Mouse (Mus musculus) heart, embryonic 13.5 days (tissue): ENCODE measurements at regions not wholly inside any gene's neighbourhood (a gene's known extent, or its start where the extent isn't known, plus 50 kb on each side); places are given as distances from the start of the nearest gene placed in this dataset.

Experiments used
- ATAC-seq: fragments of 200-750 bp; cut with Nextera tagmentation; 2 replicates; pipeline ENCODE4 v1.8.0; 2017; ENCODE audit warnings: moderate TSS enrichment; ENCODE audit not compliant: insufficient number of reproducible peaks, low FRiP score, low TSS enrichment; ENCODE audit errors: extremely low read depth
- H3K27ac ChIP-seq: fragments of 300-500 bp; sonication (generic); replicated peaks from 2 replicates; pipeline ENCODE4 v1.5.1; 2015; ENCODE audit warnings: moderate library complexity, mild to moderate bottlenecking, inconsistent platforms
- H3K27me3 ChIP-seq: fragments of 300-500 bp; sonication (generic); replicated peaks from 2 replicates; pipeline ENCODE4 v1.6.1; 2015; ENCODE audit warnings: mild to moderate bottlenecking, inconsistent platforms
- H3K36me3 ChIP-seq: fragments of 300-500 bp; sonication (generic); 2 replicates; pipeline ENCODE4 v1.6.1; 2015; ENCODE audit warnings: mild to moderate bottlenecking, inconsistent platforms
- H3K4me1 ChIP-seq: fragments of 300-500 bp; sonication (generic); 2 replicates; pipeline ENCODE4 v1.6.1; 2015; ENCODE audit warnings: inconsistent platforms
- H3K4me2 ChIP-seq: fragments of 300-500 bp; sonication (generic); 2 replicates; pipeline ENCODE4 v1.6.1; 2015; ENCODE audit warnings: inconsistent platforms, mild to moderate bottlenecking, moderate library complexity
- H3K4me3 ChIP-seq: fragments of 300-500 bp; sonication (generic); 2 replicates; pipeline ENCODE4 v1.5.1; 2015; ENCODE audit warnings: moderate library complexity, mild to moderate bottlenecking, inconsistent platforms
- H3K9ac ChIP-seq: fragments of 300-500 bp; sonication (generic); 2 replicates; pipeline ENCODE4 v1.6.1; 2015; ENCODE audit warnings: inconsistent platforms, mild to moderate bottlenecking, moderate library complexity
- H3K9me3 ChIP-seq: fragments of 300-500 bp; sonication (generic); 2 replicates; pipeline ENCODE4 v1.6.1; 2016; ENCODE audit warnings: inconsistent platforms
- WGBS: fragments of 180-500 bp; shearing (Covaris S2); methylation state at CpG from one replicate; pipeline ENCODE4 v1.1.7; 2015; ENCODE audit warnings: mixed read lengths; 5-methylcytosine and 5-hydroxymethylcytosine counted together

DNA sequence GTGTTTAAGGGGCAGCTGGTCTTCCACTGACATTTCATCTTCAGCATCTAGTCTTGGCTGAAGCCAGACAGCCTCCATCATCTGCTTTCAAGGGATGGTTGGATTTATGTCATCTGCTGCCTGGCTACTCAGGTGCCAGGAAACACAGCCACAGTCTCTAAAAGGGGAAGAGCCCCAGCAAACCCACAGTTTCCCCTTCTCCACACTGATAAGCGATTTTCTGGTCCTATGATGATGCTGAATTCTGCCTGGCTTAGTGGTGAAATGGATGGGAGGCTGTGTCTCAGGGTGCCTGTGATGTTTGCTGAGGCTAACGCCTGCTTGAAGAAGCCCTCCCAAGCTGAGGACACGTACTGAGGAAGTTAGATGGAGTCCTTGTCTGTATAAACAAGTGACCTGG is 160.5 kb downstream of the Unc5cl start:
- no peak for ATAC-seq
- peaks cover 5% of the 10 kb centered on the region; the same call in 1 of the 2 replicates for H3K9me3 ChIP-seq
- 65% methylated on average over 3 of the region's 3 CpGs for WGBS
- H3K4me2 ChIP-seq: no peak overlapping the region
- H3K9ac ChIP-seq: no peak overlapping the region
- H3K27ac ChIP-seq: no peak overlapping the region
- no peak overlapping the region for H3K4me3 ChIP-seq
- no peaks in the 10 kb centered on the region for H3K27me3 ChIP-seq
- no peaks in the 10 kb centered on the region for H3K36me3 ChIP-seq
- no peaks in the 10 kb centered on the region for H3K4me1 ChIP-seq

DNA sequence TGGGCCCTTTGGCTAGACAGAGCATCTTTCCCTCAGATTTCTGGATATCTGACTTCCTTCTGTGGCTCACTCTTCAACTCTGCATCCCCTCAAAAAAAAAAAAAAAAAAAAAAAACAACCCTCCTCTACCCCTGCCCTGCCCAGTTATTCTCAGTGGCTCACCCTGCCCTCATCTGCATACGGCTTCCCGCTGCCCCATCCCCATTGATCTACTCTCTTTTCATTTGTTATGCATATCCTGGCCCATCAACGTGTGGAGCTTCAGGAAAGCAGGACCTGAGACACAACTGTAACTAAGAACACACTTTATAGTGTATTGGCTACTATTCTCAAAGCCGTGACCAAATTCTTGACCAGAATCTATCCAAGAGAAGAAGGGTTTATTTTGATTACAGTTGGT is 161.5 kb downstream of the Unc5cl start:
- H3K27me3 ChIP-seq: no peaks in the 10 kb centered on the region
- H3K36me3 ChIP-seq: no peaks in the 10 kb centered on the region
- no peak overlapping the region for H3K9ac ChIP-seq
- WGBS: 36% methylated on average over 4 of the region's 4 CpGs
- H3K27ac ChIP-seq: no peak overlapping the region
- ATAC-seq: no peak
- H3K9me3 ChIP-seq: peaks cover 9% of the 10 kb centered on the region; the same call in 1 of the 2 replicates
- H3K4me1 ChIP-seq: no peaks in the 10 kb centered on the region
- H3K4me2 ChIP-seq: no peak overlapping the region
- no peak overlapping the region for H3K4me3 ChIP-seq

DNA sequence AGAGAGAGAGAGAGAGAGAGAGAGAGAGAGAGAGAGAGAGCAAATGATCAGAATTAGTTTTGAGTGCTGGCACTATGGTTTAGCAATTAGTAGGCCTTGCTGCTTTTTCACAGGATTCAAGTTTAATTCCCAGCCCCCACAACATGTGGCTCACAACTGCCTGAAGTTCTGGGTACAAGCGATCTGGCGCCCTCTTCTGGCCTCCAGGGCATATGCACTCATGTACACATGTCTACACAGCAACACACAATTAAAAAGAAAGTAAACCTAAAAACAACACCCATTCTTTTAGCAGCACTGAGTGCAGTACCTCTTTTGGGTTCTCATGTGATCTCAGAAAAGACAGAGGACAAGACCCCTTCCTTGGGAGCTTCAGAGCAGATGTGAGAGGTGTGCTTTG is 166.2 kb downstream of the Unc5cl start:
- Histone ChIP-seq H3K4me1 (no peaks in the 10 kb centered on the region), H3K27ac (no peak overlapping the region), H3K9ac (no peak overlapping the region), H3K9me3 (peaks cover 4% of the 10 kb centered on the region; the same call in 1 of the 2 replicates), H3K4me3 (no peak overlapping the region), H3K4me2 (no peak overlapping the region), H3K27me3 (no peaks in the 10 kb centered on the region), H3K36me3 (no peaks in the 10 kb centered on the region)
- 52% methylated on average over 2 of the region's 2 CpGs for WGBS
- ATAC-seq: no peak

DNA sequence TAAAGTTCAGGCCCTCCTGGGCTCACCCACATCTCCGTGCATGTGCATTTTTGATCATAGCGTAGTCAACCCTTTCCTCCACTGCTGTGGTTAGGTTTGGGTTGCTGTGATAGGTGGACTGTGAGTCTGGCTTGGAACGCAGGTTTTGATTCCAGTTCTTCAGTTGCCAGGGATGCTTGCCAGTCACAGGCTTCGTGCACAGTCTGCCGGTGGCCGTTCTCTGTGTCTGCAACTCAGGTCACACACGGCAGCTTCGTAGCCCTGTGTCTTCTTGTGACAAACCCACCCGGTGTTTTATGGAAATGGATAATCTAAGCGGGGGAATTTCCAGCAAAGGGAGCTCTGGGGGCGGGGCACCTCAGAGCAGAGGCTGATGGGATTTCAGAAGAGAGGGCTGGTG is 167.0 kb downstream of the Unc5cl start:
- no peak for ATAC-seq
- Histone ChIP-seq H3K27ac (no peak overlapping the region), H3K4me3 (no peak overlapping the region), H3K4me1 (no peaks in the 10 kb centered on the region), H3K27me3 (no peaks in the 10 kb centered on the region), H3K4me2 (no peak overlapping the region), H3K9ac (no peak overlapping the region), H3K36me3 (no peaks in the 10 kb centered on the region), H3K9me3 (peaks cover 4% of the 10 kb centered on the region; the same call in 1 of the 2 replicates)
- 85% methylated on average over 11 of the region's 11 CpGs for WGBS

DNA sequence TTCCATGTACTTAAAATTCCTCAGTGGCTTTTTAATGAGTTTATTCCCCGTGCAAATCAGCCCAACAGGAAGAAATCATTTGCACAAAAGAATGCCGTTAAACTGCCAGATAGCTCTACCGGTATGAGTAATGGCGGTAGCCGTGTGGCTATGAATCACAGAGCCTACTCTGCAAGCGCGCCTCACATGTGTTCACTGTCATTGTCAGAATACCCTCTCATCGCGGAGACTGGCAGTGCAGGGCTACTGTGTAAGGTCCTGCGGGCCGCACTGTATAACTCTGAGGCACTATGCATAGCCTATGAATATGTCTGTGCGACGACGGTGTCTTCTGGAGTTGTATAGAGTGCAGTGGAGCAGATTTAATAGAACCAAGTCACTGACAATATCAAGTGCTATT is 170.2 kb downstream of the Unc5cl start:
- H3K4me3 ChIP-seq: no peak overlapping the region
- H3K9me3 ChIP-seq: peaks cover 4% of the 10 kb centered on the region; the same call in 1 of the 2 replicates
- no peak for ATAC-seq
- no peaks in the 10 kb centered on the region for H3K36me3 ChIP-seq
- H3K4me1 ChIP-seq: no peaks in the 10 kb centered on the region
- no peaks in the 10 kb centered on the region for H3K27me3 ChIP-seq
- H3K27ac ChIP-seq: no peak overlapping the region
- H3K9ac ChIP-seq: no peak overlapping the region
- no peak overlapping the region for H3K4me2 ChIP-seq
- 85% methylated on average over 14 of the region's 14 CpGs for WGBS

DNA sequence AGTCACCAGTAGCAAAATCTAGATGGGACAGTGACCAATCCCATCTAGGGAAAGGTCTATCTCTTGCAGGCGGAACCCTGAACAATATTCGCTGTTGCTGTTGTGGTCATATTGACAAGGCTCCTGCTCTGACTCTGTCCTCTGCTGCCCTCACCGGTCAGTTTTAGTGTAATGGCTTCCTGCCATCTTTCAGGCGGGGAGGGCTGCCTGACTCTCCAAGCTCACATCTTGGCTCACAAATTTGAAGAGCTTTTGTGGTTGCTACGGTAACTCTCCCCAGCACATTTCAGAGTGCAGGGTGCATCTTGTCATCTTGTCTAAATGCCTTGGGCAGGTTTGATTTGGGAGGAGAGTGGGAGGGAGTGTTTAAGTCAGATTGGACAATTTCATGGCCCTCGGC is 171.3 kb downstream of the Unc5cl start:
- no peak overlapping the region for H3K4me2 ChIP-seq
- WGBS: 84% methylated on average over 6 of the region's 6 CpGs
- no peak for ATAC-seq

DNA sequence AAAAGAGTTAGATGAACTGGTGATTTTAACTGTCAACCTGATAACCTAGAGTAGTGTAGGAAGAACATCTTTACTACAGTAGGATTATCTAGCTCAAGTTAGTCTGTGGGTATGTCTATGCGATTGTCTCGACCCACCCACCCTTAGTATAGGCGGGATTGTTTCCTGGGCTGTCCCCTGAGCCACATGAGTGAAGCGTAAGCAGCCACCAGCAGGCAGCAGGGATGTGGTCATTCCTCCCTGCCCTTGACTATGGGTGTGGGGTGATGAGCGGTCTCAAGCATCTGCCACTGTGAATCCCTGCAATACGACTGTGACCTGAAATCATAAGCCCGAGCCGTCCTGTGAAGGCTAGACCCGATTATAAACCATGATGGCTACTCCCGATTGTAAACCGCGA is 184.9 kb downstream of the Unc5cl start:
- Histone ChIP-seq H3K4me3 (no peak overlapping the region), H3K9ac (no peak overlapping the region), H3K36me3 (no peaks in the 10 kb centered on the region), H3K4me2 (no peak overlapping the region), H3K27me3 (peaks cover 4% of the 10 kb centered on the region; the same call in 1 of the 2 replicates), H3K4me1 (no peaks in the 10 kb centered on the region), H3K27ac (no peak overlapping the region), H3K9me3 (no peaks in the 10 kb centered on the region)
- no peak for ATAC-seq
- WGBS: 81% methylated on average over 12 of the region's 12 CpGs

More for the DNA sequence above, 171.3 kb downstream of the Unc5cl start:
- H3K9ac ChIP-seq: no peak overlapping the region
- no peak overlapping the region for H3K4me3 ChIP-seq
- no peaks in the 10 kb centered on the region for H3K27me3 ChIP-seq
- H3K4me1 ChIP-seq: no peaks in the 10 kb centered on the region
- no peaks in the 10 kb centered on the region for H3K36me3 ChIP-seq
- H3K9me3 ChIP-seq: peaks cover 2% of the 10 kb centered on the region; the same call in 1 of the 2 replicates
- H3K27ac ChIP-seq: no peak overlapping the region

DNA sequence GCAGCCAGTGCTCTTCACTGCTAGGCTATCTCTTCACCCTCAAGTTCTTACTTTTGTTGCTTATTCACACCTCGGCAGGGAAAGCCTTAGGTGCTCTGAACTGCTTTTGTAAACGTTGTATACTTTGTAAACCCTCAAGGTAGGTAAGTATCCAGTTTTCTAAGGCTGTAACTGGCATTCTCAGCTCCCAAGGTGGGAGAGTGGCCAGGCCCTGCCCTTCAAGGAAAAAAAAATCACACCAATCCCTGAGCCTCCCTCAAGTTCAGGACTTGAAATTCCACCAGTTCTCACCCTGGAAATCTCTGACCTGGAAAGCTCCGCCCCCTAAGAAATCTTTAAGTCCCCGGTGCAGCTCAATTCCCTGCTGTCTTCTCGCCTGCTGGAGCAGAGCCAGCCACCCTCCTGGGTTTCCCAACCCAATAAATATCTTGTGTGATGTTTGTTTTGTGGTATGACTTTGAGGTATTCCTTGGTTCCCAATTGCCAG is 188.9 kb downstream of the Unc5cl start:
- H3K27me3 ChIP-seq: peaks cover 4% of the 10 kb centered on the region; the same call in 1 of the 2 replicates
- no peak overlapping the region for H3K27ac ChIP-seq
- ATAC-seq: no peak
- 20% methylated on average over 5 of the region's 5 CpGs for WGBS
- H3K9ac ChIP-seq: no peak overlapping the region
- no peaks in the 10 kb centered on the region for H3K4me1 ChIP-seq
- no peak overlapping the region for H3K4me3 ChIP-seq
- H3K4me2 ChIP-seq: no peak overlapping the region
- H3K36me3 ChIP-seq: no peaks in the 10 kb centered on the region
- no peaks in the 10 kb centered on the region for H3K9me3 ChIP-seq

DNA sequence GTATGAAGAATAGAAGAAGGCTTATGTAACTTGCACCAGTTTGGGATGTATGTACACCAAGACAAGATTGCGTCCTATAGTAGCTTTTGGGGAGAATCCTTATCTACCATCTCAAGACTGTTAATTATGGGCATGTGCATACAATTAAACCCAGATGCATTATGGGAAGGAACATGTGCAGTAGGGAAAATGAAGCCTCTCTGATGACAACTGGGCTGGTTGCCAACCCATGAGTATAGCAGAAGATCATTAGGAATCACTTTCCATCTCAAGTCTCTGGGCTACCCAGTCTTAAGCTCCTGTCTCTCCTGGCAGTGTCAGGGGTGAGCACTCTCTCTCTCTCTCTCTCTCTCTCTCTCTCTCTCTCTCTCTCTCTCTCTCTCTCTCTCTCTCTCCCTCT is 190.4 kb downstream of the Unc5cl start:
- WGBS: 91% methylated on average over 1 of the region's 1 CpGs
- H3K4me1 ChIP-seq: no peaks in the 10 kb centered on the region
- H3K27me3 ChIP-seq: peaks cover 4% of the 10 kb centered on the region; the same call in 1 of the 2 replicates

DNA sequence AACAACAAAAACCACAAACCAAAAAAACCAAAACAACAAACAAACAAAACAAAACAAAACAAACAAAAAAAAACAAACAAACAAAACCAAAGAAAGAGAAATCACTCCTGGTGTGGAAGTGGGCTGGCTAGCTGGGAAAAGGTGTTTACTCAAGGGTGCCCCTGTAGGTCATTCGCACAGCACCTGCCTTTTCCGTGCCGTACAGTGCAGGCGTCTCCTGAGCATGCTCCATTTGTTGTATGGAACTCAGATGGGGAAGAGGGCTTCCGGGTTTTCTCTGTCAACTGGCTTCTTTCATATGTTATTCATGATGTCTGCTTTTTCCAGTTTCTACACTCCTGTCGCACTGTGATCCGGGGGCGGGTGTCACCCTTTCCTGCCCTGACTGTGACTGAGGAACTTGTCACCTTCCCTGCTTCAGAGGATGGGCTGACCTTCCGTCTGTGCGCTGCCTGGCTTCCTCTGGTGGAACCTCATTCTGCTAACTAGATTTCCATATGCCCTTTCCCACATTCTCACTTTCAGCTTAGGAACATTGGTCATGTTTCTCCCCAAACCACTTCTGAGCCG is 192.0 kb downstream of the Unc5cl start:
- Histone ChIP-seq H3K36me3 (no peaks in the 10 kb centered on the region), H3K27me3 (peaks cover 4% of the 10 kb centered on the region; the same call in 1 of the 2 replicates), H3K4me3 (peak overlapping the region; percentile 37), H3K4me1 (no peaks in the 10 kb centered on the region), H3K9me3 (no peaks in the 10 kb centered on the region), H3K4me2 (peak overlapping the region; percentile 56), H3K9ac (peak overlapping the region; percentile 3; the same call in 1 of the 2 replicates), H3K27ac (no peak overlapping the region)
- ATAC-seq: no peak
- 43% methylated on average over 11 of the region's 11 CpGs for WGBS

More for the DNA sequence above, 190.4 kb downstream of the Unc5cl start:
- no peaks in the 10 kb centered on the region for H3K9me3 ChIP-seq
- H3K9ac ChIP-seq: no peak overlapping the region
- H3K4me2 ChIP-seq: no peak overlapping the region
- H3K36me3 ChIP-seq: no peaks in the 10 kb centered on the region
- no peak overlapping the region for H3K27ac ChIP-seq
- H3K4me3 ChIP-seq: no peak overlapping the region
- no peak for ATAC-seq

DNA sequence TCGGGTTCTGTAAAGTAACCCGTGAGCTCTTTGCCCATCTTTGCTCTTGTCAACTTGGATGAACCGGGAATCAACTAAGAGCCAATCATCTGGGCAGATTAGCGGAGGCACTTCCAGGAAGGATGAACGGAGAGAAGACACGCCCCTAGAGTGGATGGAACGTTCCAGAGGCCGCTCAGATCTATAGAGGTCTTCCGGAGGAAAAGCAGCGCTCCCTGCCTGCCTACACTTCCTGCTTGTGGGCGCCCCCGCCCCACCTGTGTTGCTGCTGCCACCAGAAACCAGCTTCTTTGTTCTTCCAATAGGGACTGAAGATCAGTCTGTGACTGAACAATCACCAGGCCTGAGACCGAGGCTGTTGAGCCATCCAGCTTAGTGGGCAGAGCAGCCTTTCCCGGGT is 192.7 kb downstream of the Unc5cl start:
- H3K27ac ChIP-seq: no peak overlapping the region
- no peak for ATAC-seq
- H3K9me3 ChIP-seq: no peaks in the 10 kb centered on the region
- no peaks in the 10 kb centered on the region for H3K36me3 ChIP-seq
- H3K4me1 ChIP-seq: no peaks in the 10 kb centered on the region
- no peak overlapping the region for H3K9ac ChIP-seq
- peaks cover 4% of the 10 kb centered on the region; the same call in 1 of the 2 replicates for H3K27me3 ChIP-seq
- H3K4me2 ChIP-seq: peak overlapping the region; percentile 56
- WGBS: 33% methylated on average over 14 of the region's 14 CpGs
- peak overlapping the region; percentile 37 for H3K4me3 ChIP-seq

DNA sequence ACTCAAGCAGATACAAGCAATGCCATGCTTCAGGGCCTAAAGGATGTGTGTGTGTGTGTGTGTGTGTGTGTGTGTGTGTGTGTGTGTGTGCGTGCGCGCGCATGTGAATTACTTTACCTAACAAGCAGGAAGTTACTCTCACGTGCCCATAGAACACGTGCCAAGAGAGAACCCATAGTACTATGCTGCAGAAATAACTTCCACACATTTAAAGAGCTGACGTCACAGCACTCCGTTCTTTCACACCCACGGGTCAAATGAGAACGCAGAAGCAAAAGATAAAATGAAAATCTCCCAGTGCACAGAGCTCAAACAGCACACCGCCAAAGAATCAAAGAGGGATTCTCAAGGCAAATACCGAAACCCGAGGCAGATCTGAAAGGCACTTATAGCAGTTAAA is 195.9 kb downstream of the Unc5cl start:
- Histone ChIP-seq H3K27me3 (no peaks in the 10 kb centered on the region), H3K27ac (no peak overlapping the region), H3K9me3 (0 out of 2 replicates have a peak, but pooled peaks cover 9% of the 10 kb centered on the region), H3K36me3 (no peaks in the 10 kb centered on the region), H3K9ac (no peak overlapping the region), H3K4me1 (no peaks in the 10 kb centered on the region), H3K4me3 (no peak overlapping the region), H3K4me2 (no peak overlapping the region)
- no peak for ATAC-seq
- 71% methylated on average over 13 of the region's 13 CpGs for WGBS
